Mouse (Mus musculus): ENCODE measurements around the gene Olfr1370. TPM values are rescaled to one million over a fixed set of nuclear protein-coding genes. Genes with fewer than 3 reads are reported as not detected.
"Not testable (repeated sequence)": the region's sequence is repeated elsewhere in the genome, so short reads cannot be mapped to it uniquely, and the experiment has no call there.

Olfr1370 gene
- polyA plus RNA-seq (2015; fragmentation: Nextera tagmentation; extraction: Ambion mirVana) = not detected in 2 replicates

- H3K4me1 ChIP-seq = no peaks in the 10 kb centered on the region
- H3K27ac ChIP-seq (replicated peaks) = no peak within 1 kb of the TSS
- H3K9ac ChIP-seq (replicated peaks) = no peak within 1 kb of the TSS
- 84% methylated on average over 3 of the region's 3 CpGs for WGBS
- no peak within 1 kb of the TSS for H3K4me3 ChIP-seq
- H3K27me3 ChIP-seq = no peaks in the 10 kb centered on the region
- H3K9me3 ChIP-seq = no peaks in the 10 kb centered on the region
- H3K36me3 ChIP-seq = no peaks in the 10 kb centered on the region
- no peak within 1 kb of the TSS for H3K4me2 ChIP-seq (replicated peaks)
- ATAC-seq (replicated peaks) = no peak
These were observed at the start of gene Olfr1370 for GRCm38 (mm10) chr13:21074847-21075246. Gene Olfr1370 (minus strand): TSS chr13:21074947.

GRCm38 (mm10) chr13:21114121-21114520 is 39.4 kb upstream of the Olfr1370 start:
- H3K9me3 ChIP-seq = no peaks in the 10 kb centered on the region
- H3K4me2 ChIP-seq (replicated peaks) = no peak overlapping the region
- H3K27ac ChIP-seq (replicated peaks) = no peak overlapping the region
- ATAC-seq (replicated peaks) = no peak
- no peaks in the 10 kb centered on the region for H3K36me3 ChIP-seq
- 93% methylated on average over 4 of the region's 4 CpGs for WGBS
- H3K4me1 ChIP-seq = no peaks in the 10 kb centered on the region
- no peaks in the 10 kb centered on the region for H3K27me3 ChIP-seq
- no peak overlapping the region for H3K4me3 ChIP-seq
- no peak overlapping the region for H3K9ac ChIP-seq (replicated peaks)

GRCm38 (mm10) chr13:21111183-21111582 is 36.4 kb upstream of the Olfr1370 start, which contains the start of gene Olfr1369-ps1:
Gene Olfr1369-ps1 (plus strand): TSS chr13:21111483.
- WGBS = 70% methylated on average over 3 of the region's 3 CpGs
- not testable (repeated sequence) for H3K9ac ChIP-seq (replicated peaks); ATAC-seq (replicated peaks)

GRCm38 (mm10) chr13:21110441-21110840 is 35.7 kb upstream of the Olfr1370 start:
- H3K4me2 ChIP-seq (replicated peaks) = no peak overlapping the region
- ATAC-seq (replicated peaks) = no peak
- H3K36me3 ChIP-seq = no peaks in the 10 kb centered on the region
- no peaks in the 10 kb centered on the region for H3K4me1 ChIP-seq
- no peaks in the 10 kb centered on the region for H3K27me3 ChIP-seq
- no peak overlapping the region for H3K9ac ChIP-seq (replicated peaks)
- H3K9me3 ChIP-seq = no peaks in the 10 kb centered on the region
- H3K4me3 ChIP-seq = no peak overlapping the region
- WGBS = 93% methylated on average over 6 of the region's 6 CpGs
- H3K27ac ChIP-seq (replicated peaks) = no peak overlapping the region

More at GRCm38 (mm10) chr13:21111183-21111582, 36.4 kb upstream of the Olfr1370 start, which contains the start of gene Olfr1369-ps1:
- H3K4me1 ChIP-seq; H3K4me3 ChIP-seq; H3K36me3 ChIP-seq; H3K27me3 ChIP-seq; H3K27ac ChIP-seq (replicated peaks); H3K4me2 ChIP-seq (replicated peaks); H3K9me3 ChIP-seq: not testable (repeated sequence)

GRCm38 (mm10) chr13:21109759-21110158 is 35.0 kb upstream of the Olfr1370 start:
- Histone ChIP-seq H3K9ac (replicated peaks) (no peak overlapping the region), H3K4me3 (no peak overlapping the region), H3K9me3 (no peaks in the 10 kb centered on the region), H3K36me3 (no peaks in the 10 kb centered on the region), H3K4me2 (replicated peaks) (no peak overlapping the region), H3K27ac (replicated peaks) (no peak overlapping the region), H3K4me1 (no peaks in the 10 kb centered on the region), H3K27me3 (no peaks in the 10 kb centered on the region)
- WGBS = 98% methylated on average over 3 of the region's 3 CpGs
- no peak for ATAC-seq (replicated peaks)

GRCm38 (mm10) chr13:21082686-21083085 is 7.9 kb upstream of the Olfr1370 start:
- no peak overlapping the region for H3K4me2 ChIP-seq (replicated peaks)
- no peak overlapping the region for H3K4me3 ChIP-seq
- whole genome bisulfite sequencing = 81% methylated on average over 2 of the region's 2 CpGs
- H3K9me3 ChIP-seq = no peaks in the 10 kb centered on the region
- H3K27ac ChIP-seq (replicated peaks) = no peak overlapping the region
- no peaks in the 10 kb centered on the region for H3K27me3 ChIP-seq
- no peak overlapping the region for H3K9ac ChIP-seq (replicated peaks)
- no peak for ATAC-seq (replicated peaks)
- no peaks in the 10 kb centered on the region for H3K4me1 ChIP-seq
- H3K36me3 ChIP-seq = no peaks in the 10 kb centered on the region

GRCm38 (mm10) chr13:21066021-21066420 is 8.7 kb downstream of the Olfr1370 start:
- Histone ChIP-seq H3K9me3 (no peaks in the 10 kb centered on the region), H3K9ac (replicated peaks) (no peak overlapping the region), H3K36me3 (no peaks in the 10 kb centered on the region), H3K4me2 (replicated peaks) (no peak overlapping the region), H3K27ac (replicated peaks) (no peak overlapping the region), H3K4me3 (no peak overlapping the region), H3K4me1 (no peaks in the 10 kb centered on the region), H3K27me3 (no peaks in the 10 kb centered on the region)
- 91% methylated on average over 2 of the region's 2 CpGs for WGBS
- no peak for ATAC-seq (replicated peaks)

GRCm38 (mm10) chr13:21050118-21050517 is 24.6 kb downstream of the Olfr1370 start:
- H3K27ac ChIP-seq (replicated peaks) = no peak overlapping the region
- 38% methylated on average over 1 of the region's 1 CpGs for WGBS
- ATAC-seq (replicated peaks) = peak; percentile 60
- H3K9me3 ChIP-seq = no peaks in the 10 kb centered on the region
- no peak overlapping the region for H3K9ac ChIP-seq (replicated peaks)
- no peaks in the 10 kb centered on the region for H3K27me3 ChIP-seq
- H3K4me3 ChIP-seq = no peak overlapping the region
- H3K36me3 ChIP-seq = no peaks in the 10 kb centered on the region
- H3K4me2 ChIP-seq (replicated peaks) = no peak overlapping the region
- no peaks in the 10 kb centered on the region for H3K4me1 ChIP-seq

GRCm38 (mm10) chr13:21040589-21041199 is 34.1 kb downstream of the Olfr1370 start:
- H3K27ac ChIP-seq (replicated peaks) = no peak overlapping the region
- H3K4me2 ChIP-seq (replicated peaks) = no peak overlapping the region
- no peak for ATAC-seq (replicated peaks)
- H3K4me1 ChIP-seq = no peaks in the 10 kb centered on the region
- no peak overlapping the region for H3K4me3 ChIP-seq
- H3K9ac ChIP-seq (replicated peaks) = no peak overlapping the region
- H3K36me3 ChIP-seq = no peaks in the 10 kb centered on the region
- H3K27me3 ChIP-seq = no peaks in the 10 kb centered on the region
- WGBS = 76% methylated on average over 2 of the region's 2 CpGs
- no peaks in the 10 kb centered on the region for H3K9me3 ChIP-seq

- H3K9ac ChIP-seq (replicated peaks) = no peak overlapping the region
- H3K36me3 ChIP-seq = no peaks in the 10 kb centered on the region
- H3K4me1 ChIP-seq = no peaks in the 10 kb centered on the region
- no peak overlapping the region for H3K4me3 ChIP-seq
- no peak for ATAC-seq (replicated peaks)
- no peaks in the 10 kb centered on the region for H3K9me3 ChIP-seq
- no peaks in the 10 kb centered on the region for H3K27me3 ChIP-seq
- no peak overlapping the region for H3K4me2 ChIP-seq (replicated peaks)
- H3K27ac ChIP-seq (replicated peaks) = no peak overlapping the region
These were observed 38.8 kb downstream of the Olfr1370 start for GRCm38 (mm10) chr13:21035981-21036380.

- H3K4me2 ChIP-seq (replicated peaks) = no peak overlapping the region
- H3K4me1 ChIP-seq = no peaks in the 10 kb centered on the region
- 82% methylated on average over 3 of the region's 3 CpGs for WGBS
- no peaks in the 10 kb centered on the region for H3K27me3 ChIP-seq
- no peaks in the 10 kb centered on the region for H3K9me3 ChIP-seq
- no peak overlapping the region for H3K4me3 ChIP-seq
- peak; percentile 41; the same call in 1 of the 2 replicates for ATAC-seq (replicated peaks)
- H3K36me3 ChIP-seq = no peaks in the 10 kb centered on the region
- no peak overlapping the region for H3K27ac ChIP-seq (replicated peaks)
- no peak overlapping the region for H3K9ac ChIP-seq (replicated peaks)
These were observed 39.7 kb downstream of the Olfr1370 start for GRCm38 (mm10) chr13:21035011-21035410.

- Histone ChIP-seq H3K9me3 (no peaks in the 10 kb centered on the region), H3K4me3 (no peak overlapping the region), H3K4me2 (replicated peaks) (no peak overlapping the region), H3K4me1 (no peaks in the 10 kb centered on the region), H3K9ac (replicated peaks) (no peak overlapping the region), H3K36me3 (no peaks in the 10 kb centered on the region), H3K27ac (replicated peaks) (peak overlapping the region; percentile 27; the same call in 1 of the 2 replicates), H3K27me3 (no peaks in the 10 kb centered on the region)
- 0 out of 2 replicates have a peak, but pooled peaks have one; percentile 64 for ATAC-seq (replicated peaks)
- 42% methylated on average over 3 of the region's 3 CpGs for WGBS
These were observed 41.6 kb downstream of the Olfr1370 start for GRCm38 (mm10) chr13:21033176-21033575.

GRCm38 (mm10) chr13:21024831-21025230 is 49.9 kb downstream of the Olfr1370 start:
- ATAC-seq (replicated peaks) = no peak
- Histone ChIP-seq H3K27ac (replicated peaks) (no peak overlapping the region), H3K9ac (replicated peaks) (no peak overlapping the region), H3K27me3 (no peaks in the 10 kb centered on the region), H3K9me3 (no peaks in the 10 kb centered on the region), H3K4me1 (no peaks in the 10 kb centered on the region), H3K4me3 (no peak overlapping the region), H3K36me3 (no peaks in the 10 kb centered on the region), H3K4me2 (replicated peaks) (no peak overlapping the region)
- WGBS = 94% methylated on average over 5 of the region's 5 CpGs
